Mouse (Mus musculus) intestine, embryonic 14.5 days (tissue): ENCODE data around the gene Shisa3. TPM values are rescaled to one million over a fixed set of nuclear protein-coding genes. Genes with fewer than 3 reads are reported as not detected.

Experiments
- microRNA-seq: library from miRNA; unstranded; fragments of <30 nt; microRNA quantifications from one replicate; pipeline ENCODE4, GENCODE M21; 2016
- polyA plus RNA-seq: library from polyadenylated mRNA; unstranded; fragments of >200 nt; fragmentation: Nextera tagmentation; extraction: Ambion mirVana; gene quantifications from 2 replicates; pipeline ENCODE4 v1.2.1, GENCODE M21; 2014

The Shisa3 gene
- polyA plus RNA-seq, 1 experiment from 2014 or later: 17.1 TPM

Small RNAs within 50 kb of the gene (microRNA-seq; reads per million reads assigned to microRNA genes)
- gene Gm23617: not detected

Other genes with a start within 250 kb of the Shisa3 start
- gene Bend4, start 179.6 kb upstream of the Shisa3 start, polyA plus RNA-seq: 5.1 and 6.0 TPM in 2 replicates
- 17.5 and 17.9 TPM in 2 replicates for gene Atp8a1, start 239.6 kb downstream of the Shisa3 start, polyA plus RNA-seq